Mouse (Mus musculus): ENCODE measurements around the gene Pcif1. TPM values are rescaled to one million over a fixed set of nuclear protein-coding genes. Genes with fewer than 3 reads are reported as not detected.
A peak's percentile ranks its signal among the peaks of the same experiment; 100 is the strongest.

Gene Pcif1
- 77.2 and 90.1 TPM in 2 replicates for total RNA-seq (2014; rRNA removed)
- polyA plus RNA-seq (2015; fragmentation: Nextera tagmentation; extraction: Ambion mirVana): 88.9 and 94.6 TPM in 2 replicates

GRCm38 (mm10) chr2:164879228-164879567, at the start of gene Pcif1:
TSS of gene Pcif1 (plus strand) at chr2:164879304.
- Histone ChIP-seq H3K4me3 (ENCODE audit: low read depth, low read length) (peak within 1 kb of the TSS; percentile 57), H3K36me3 (ENCODE audit: insufficient read depth, low read length) (peaks cover 16% of the 10 kb centered on the region), H3K27ac (ENCODE audit: low read depth, low read length) (peak within 1 kb of the TSS; percentile 100), H3K27me3 (ENCODE audit: insufficient read depth, low read length) (no peaks in the 10 kb centered on the region), H3K4me1 (ENCODE audit: insufficient read depth, low read length) (peaks cover 9% of the 10 kb centered on the region; the same call in 1 of the 2 replicates), H3K9ac (replicated peaks; ENCODE audit: low read length, poor library complexity, severe bottlenecking) (peak within 1 kb of the TSS; percentile 94), H3K9me3 (ENCODE audit: low read length) (no peaks in the 10 kb centered on the region), H3K4me2 (ENCODE audit: low read depth, low read length, poor library complexity, severe bottlenecking) (peak within 1 kb of the TSS; percentile 95)
- TF ChIP-seq CTCF (IDR thresholded peaks at IDR 0.05): no peak; the same call in 1 of the 2 replicates
- DNase-seq (ENCODE audit: low spot score): peak; percentile 90
- peak; percentile 91 for ATAC-seq (ENCODE audit: low FRiP score)
- 1% methylated on average over 31 of the region's 40 CpGs for WGBS

GRCm38 (mm10) chr2:164831029-164831428, 48.1 kb upstream of the Pcif1 start:
- 88% methylated on average over 10 of the region's 10 CpGs for WGBS
- Histone ChIP-seq H3K4me3 (ENCODE audit: low read depth, low read length) (no peak overlapping the region), H3K27ac (ENCODE audit: low read depth, low read length) (no peak overlapping the region), H3K4me1 (ENCODE audit: insufficient read depth, low read length) (peaks cover 10% of the 10 kb centered on the region), H3K27me3 (ENCODE audit: insufficient read depth, low read length) (no peaks in the 10 kb centered on the region), H3K9me3 (ENCODE audit: low read length) (no peaks in the 10 kb centered on the region), H3K4me2 (ENCODE audit: low read depth, low read length, poor library complexity, severe bottlenecking) (no peak overlapping the region), H3K9ac (replicated peaks; ENCODE audit: low read length, poor library complexity, severe bottlenecking) (no peak overlapping the region), H3K36me3 (ENCODE audit: insufficient read depth, low read length) (peaks cover 7% of the 10 kb centered on the region)
- TF ChIP-seq CTCF (IDR thresholded peaks at IDR 0.05): no peak
- no peak for ATAC-seq (ENCODE audit: low FRiP score)
- no peak for DNase-seq (ENCODE audit: low spot score)

GRCm38 (mm10) chr2:164832032-164832747, 46.9 kb upstream of the Pcif1 start:
- Histone ChIP-seq H3K9me3 (ENCODE audit: low read length) (no peaks in the 10 kb centered on the region), H3K4me2 (ENCODE audit: low read depth, low read length, poor library complexity, severe bottlenecking) (peak overlapping the region; percentile 99), H3K36me3 (ENCODE audit: insufficient read depth, low read length) (peaks cover 7% of the 10 kb centered on the region), H3K4me3 (ENCODE audit: low read depth, low read length) (peak overlapping the region; percentile 60), H3K9ac (replicated peaks; ENCODE audit: low read length, poor library complexity, severe bottlenecking) (peak overlapping the region; percentile 63), H3K4me1 (ENCODE audit: insufficient read depth, low read length) (peaks cover 10% of the 10 kb centered on the region), H3K27me3 (ENCODE audit: insufficient read depth, low read length) (no peaks in the 10 kb centered on the region), H3K27ac (ENCODE audit: low read depth, low read length) (peak overlapping the region; percentile 77)
- DNase-seq (ENCODE audit: low spot score): no peak
- no peak for TF ChIP-seq CTCF (IDR thresholded peaks at IDR 0.05)
- no peak for ATAC-seq (ENCODE audit: low FRiP score)
- 63% methylated on average over 16 of the region's 16 CpGs for WGBS

- Histone ChIP-seq H3K9me3 (ENCODE audit: low read length) (no peaks in the 10 kb centered on the region), H3K27me3 (ENCODE audit: insufficient read depth, low read length) (no peaks in the 10 kb centered on the region), H3K36me3 (ENCODE audit: insufficient read depth, low read length) (peaks cover 4% of the 10 kb centered on the region; the same call in 1 of the 2 replicates), H3K4me3 (ENCODE audit: low read depth, low read length) (peak within 1 kb of the TSS; percentile 60), H3K4me1 (ENCODE audit: insufficient read depth, low read length) (peaks cover 10% of the 10 kb centered on the region), H3K9ac (replicated peaks; ENCODE audit: low read length, poor library complexity, severe bottlenecking) (peak within 1 kb of the TSS; percentile 63), H3K4me2 (ENCODE audit: low read depth, low read length, poor library complexity, severe bottlenecking) (peak within 1 kb of the TSS; percentile 99), H3K27ac (ENCODE audit: low read depth, low read length) (peak within 1 kb of the TSS; percentile 77)
- DNase-seq (ENCODE audit: low spot score) (peak; percentile 81), ATAC-seq (ENCODE audit: low FRiP score) (peak; percentile 59)
- peak; percentile 71 for TF ChIP-seq CTCF (IDR thresholded peaks at IDR 0.05)
- under 1% methylated on average over 35 of the region's 35 CpGs for WGBS
Measured at GRCm38 (mm10) chr2:164832748-164833301, 46.3 kb upstream of the Pcif1 start, which contains the start of gene Ctsa. TSS of gene Ctsa (plus strand) at chr2:164832873.

- H3K9ac ChIP-seq (replicated peaks; ENCODE audit: low read length, poor library complexity, severe bottlenecking): peak within 1 kb of the TSS; percentile 63
- H3K4me2 ChIP-seq (ENCODE audit: low read depth, low read length, poor library complexity, severe bottlenecking): peak within 1 kb of the TSS; percentile 99
- no peaks in the 10 kb centered on the region for H3K9me3 ChIP-seq (ENCODE audit: low read length)
- TF ChIP-seq CTCF (IDR thresholded peaks at IDR 0.05): peak; percentile 39
- no peaks in the 10 kb centered on the region for H3K27me3 ChIP-seq (ENCODE audit: insufficient read depth, low read length)
- H3K4me3 ChIP-seq (ENCODE audit: low read depth, low read length): peak within 1 kb of the TSS; percentile 60
- ATAC-seq (ENCODE audit: low FRiP score) (peak; percentile 68), DNase-seq (ENCODE audit: low spot score) (peak; percentile 96)
- H3K36me3 ChIP-seq (ENCODE audit: insufficient read depth, low read length): peaks cover 10% of the 10 kb centered on the region
- H3K27ac ChIP-seq (ENCODE audit: low read depth, low read length): peak within 1 kb of the TSS; percentile 77
- peaks cover 10% of the 10 kb centered on the region for H3K4me1 ChIP-seq (ENCODE audit: insufficient read depth, low read length)
- WGBS: under 1% methylated on average over 31 of the region's 31 CpGs
Measured at GRCm38 (mm10) chr2:164833314-164833959, 45.7 kb upstream of the Pcif1 start, which contains the start of gene Neurl2. TSS of gene Neurl2 (minus strand) at chr2:164833456.

Measured in midbrain, postnatal 0 days (tissue).